Mouse (Mus musculus) embryonic fibroblast, embryonic 13.5 days (primary cell): Measurements from ENCODE around the gene Carns1.

Experiments used
- CTCF ChIP-seq: IDR thresholded peaks from 2 replicates; pipeline ENCODE4 v1.5.1; 2011; ENCODE audit warnings: mild to moderate bottlenecking, control low read depth, low read length, moderate library complexity, borderline replicate concordance; ENCODE audit not compliant: insufficient read depth
- POLR2A ChIP-seq: IDR thresholded peaks from 2 replicates; pipeline ENCODE4 v1.6.1; 2011; ENCODE audit warnings: low read depth, mild to moderate bottlenecking, control low read depth, low read length, moderate library complexity

- no peak for TF ChIP-seq CTCF
- TF ChIP-seq POLR2A: no peak
These were observed 35.1 kb downstream of the Carns1 start for GRCm38 (mm10) chr19:4140147-4140546.
